Mouse (Mus musculus): ENCODE measurements around the gene Ncs1. TPM values are rescaled to one million over a fixed set of nuclear protein-coding genes. Genes with fewer than 3 reads are reported as not detected.

Ncs1 gene
- not detected for polyA plus RNA-seq (2014; fragmentation: Illumina TruSeq; extraction: RNeasy Lipid Tissue Mini Kit (QIAGEN cat#74804); ENCODE audit: low read depth, low replicate concordance)

DNA sequence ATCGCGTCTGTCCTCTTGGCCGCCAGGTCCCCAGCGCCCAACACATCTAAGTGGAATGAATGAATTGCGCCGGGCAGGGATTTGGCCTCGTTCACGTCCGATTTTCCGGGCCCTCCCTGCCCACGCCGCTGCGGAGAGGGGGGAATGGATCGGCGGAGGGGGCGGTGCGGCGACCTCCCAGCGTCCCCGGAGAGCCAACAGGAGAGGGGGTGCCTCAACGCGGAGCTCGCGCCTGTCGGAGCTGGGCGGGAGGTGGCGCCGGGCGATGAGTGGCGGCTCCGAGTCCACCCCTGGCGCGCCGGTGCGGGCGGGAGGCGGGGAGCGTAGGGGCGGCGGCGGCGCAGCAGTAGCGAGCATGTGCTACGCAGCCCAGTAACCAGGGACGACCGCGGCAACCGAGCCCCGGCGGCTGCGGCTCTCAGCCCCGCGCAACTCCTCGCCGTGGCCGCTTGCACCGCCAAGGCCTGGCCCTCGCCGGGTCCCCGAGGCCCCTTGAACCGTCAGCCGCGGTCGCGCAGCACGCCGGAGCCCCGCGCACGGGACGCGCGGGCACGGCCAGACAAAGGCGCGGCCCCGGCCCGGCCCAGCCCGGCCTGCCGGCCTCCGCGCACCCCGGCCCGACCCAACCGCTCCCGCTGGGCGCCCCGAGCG lies at the start of gene Ncs1:
TSS of gene Ncs1 (plus strand) at position 333 of the 651 bp plus-strand sequence.

DNA sequence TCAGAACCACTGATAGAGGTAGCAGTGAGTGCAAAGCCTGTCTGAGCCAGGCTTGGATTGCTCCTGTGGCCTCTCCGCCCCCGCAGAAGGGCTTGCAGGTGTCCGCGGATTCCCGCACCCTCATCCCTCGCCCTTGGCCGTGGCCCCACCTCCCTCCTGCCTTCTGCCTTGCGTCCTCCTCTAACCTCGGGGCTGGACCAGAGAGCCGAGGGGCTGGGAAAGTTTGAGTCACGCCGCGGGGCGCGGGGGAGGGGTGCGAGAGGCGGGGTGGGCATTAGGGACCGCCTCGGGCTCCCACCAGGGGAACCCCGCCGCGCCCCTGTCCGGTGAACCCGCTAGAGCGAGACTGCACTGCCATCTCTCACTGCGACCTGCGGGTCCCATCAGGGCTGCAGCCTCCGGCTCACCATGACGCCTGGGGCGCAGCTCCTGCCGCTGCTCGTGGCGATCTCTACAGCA lies 68.4 kb downstream of the Ncs1 start, which contains the start of gene Hmcn2:
TSS of gene Hmcn2 (plus strand) at position 409 of the 459 bp plus-strand sequence.

Other genes starting within 250 kb of the Ncs1 start
- 7.6 TPM for gene Fnbp1, start 103.8 kb upstream of the Ncs1 start, polyA plus RNA-seq (2014; fragmentation: Illumina TruSeq; extraction: RNeasy Lipid Tissue Mini Kit (QIAGEN cat#74804); ENCODE audit: low read depth, low replicate concordance)
- gene Gpr107, start 93.5 kb upstream of the Ncs1 start, polyA plus RNA-seq (2014; fragmentation: Illumina TruSeq; extraction: RNeasy Lipid Tissue Mini Kit (QIAGEN cat#74804); ENCODE audit: low read depth, low replicate concordance): 9.2 TPM
- gene Hmcn2, start 68.6 kb downstream of the Ncs1 start, polyA plus RNA-seq (2014; fragmentation: Illumina TruSeq; extraction: RNeasy Lipid Tissue Mini Kit (QIAGEN cat#74804); ENCODE audit: low read depth, low replicate concordance): not detected
- 771 TPM for gene Ass1, start 224.4 kb downstream of the Ncs1 start, polyA plus RNA-seq (2014; fragmentation: Illumina TruSeq; extraction: RNeasy Lipid Tissue Mini Kit (QIAGEN cat#74804); ENCODE audit: low read depth, low replicate concordance)